Mouse (Mus musculus): ENCODE measurements at regions not wholly inside any gene's neighbourhood (a gene's known extent, or its start where the extent isn't known, plus 50 kb on each side); places are given as distances from the start of the nearest gene placed in this dataset.

GRCm38 (mm10) chr4:22090536-22090935 lies 159.4 kb downstream of the Faxc start:
- TF ChIP-seq CTCF (IDR thresholded peaks at IDR 0.05; ENCODE audit: borderline replicate concordance, extremely low read depth, insufficient read depth, insufficient read length) (no peak), POLR2A (IDR thresholded peaks at IDR 0.05; ENCODE audit: borderline replicate concordance, extremely low read depth, insufficient read depth, insufficient read length, poor library complexity, severe bottlenecking) (no peak)
